Mouse (Mus musculus) forebrain, postnatal 0 days (tissue): ENCODE results near the gene Krt33a. TPM values are rescaled to one million over a fixed set of nuclear protein-coding genes. Genes with fewer than 3 reads are reported as not detected.

Source experiments
- ATAC-seq: fragments of 200-750 bp; cut with Nextera tagmentation; 2 replicates; pipeline ENCODE4 v1.8.0; 2017; ENCODE audit warnings: mild to moderate bottlenecking, moderate library complexity
- DNase-seq: peaks from one replicate; pipeline ENCODE4 v3.0.0-alpha.2; 2015
- H3K27ac ChIP-seq: fragments of 300-500 bp; sonication (generic); 2 replicates; pipeline ENCODE4 v1.5.1; 2014; ENCODE audit warnings: low read depth, mild to moderate bottlenecking, antibody characterized with exemption, low read length, moderate library complexity, mixed read lengths
- H3K27me3 ChIP-seq: fragments of 300-500 bp; sonication (generic); 2 replicates; pipeline ENCODE4 v1.6.1; 2014; ENCODE audit warnings: mild to moderate bottlenecking, low read length, mixed read lengths; ENCODE audit not compliant: insufficient read depth
- H3K36me3 ChIP-seq: fragments of 300-500 bp; sonication (generic); 2 replicates; pipeline ENCODE4 v1.6.1; 2014; ENCODE audit warnings: mild to moderate bottlenecking, moderate library complexity; ENCODE audit not compliant: insufficient read depth
- H3K4me1 ChIP-seq: fragments of 300-500 bp; sonication (generic); 2 replicates; pipeline ENCODE4 v1.6.1; 2014; ENCODE audit warnings: antibody characterized with exemption; ENCODE audit not compliant: insufficient read depth
- H3K4me2 ChIP-seq: fragments of 300-500 bp; sonication (generic); 2 replicates; pipeline ENCODE4 v1.6.1; 2014; ENCODE audit warnings: low read depth, mild to moderate bottlenecking, moderate library complexity
- H3K4me3 ChIP-seq: fragments of 300-500 bp; sonication (generic); 2 replicates; pipeline ENCODE4 v1.5.1; 2014; ENCODE audit warnings: low read depth, low read length, mixed read lengths
- H3K9ac ChIP-seq: fragments of 300-500 bp; sonication (generic); 2 replicates; pipeline ENCODE4 v1.6.1; 2014; ENCODE audit warnings: mild to moderate bottlenecking
- H3K9me3 ChIP-seq: fragments of 300-500 bp; sonication (generic); 2 replicates; pipeline ENCODE4 v1.6.1; 2016; ENCODE audit warnings: low read length
- CTCF ChIP-seq: sonication (generic); IDR thresholded peaks from 2 replicates; pipeline ENCODE4 v1.5.1; 2016; ENCODE audit warnings: antibody characterized with exemption, control low read depth, low read depth
- WGBS: fragments of 180-500 bp; shearing (Covaris S2); extraction: QIAGEN DNeasy Blood & Tissue Kit; methylation state at CpG from one replicate; pipeline ENCODE4 v1.1.7; 2014; 5-methylcytosine and 5-hydroxymethylcytosine counted together
- polyA plus RNA-seq: library from polyadenylated mRNA; unstranded; fragments of >200 nt; fragmentation: Nextera tagmentation; extraction: Ambion mirVana; gene quantifications from 2 replicates; pipeline ENCODE4 v1.2.1, GENCODE M21; 2015
- total RNA-seq: library from RNA; depleted of rRNA; stranded (reverse); fragments of >200 nt; gene quantifications from 2 replicates; pipeline ENCODE4 v1.2.3, GENCODE M21; 2014

Gene Krt33a
- total and polyA plus RNA-seq, 2 experiments from 2014 or later, result not detected

DNA sequence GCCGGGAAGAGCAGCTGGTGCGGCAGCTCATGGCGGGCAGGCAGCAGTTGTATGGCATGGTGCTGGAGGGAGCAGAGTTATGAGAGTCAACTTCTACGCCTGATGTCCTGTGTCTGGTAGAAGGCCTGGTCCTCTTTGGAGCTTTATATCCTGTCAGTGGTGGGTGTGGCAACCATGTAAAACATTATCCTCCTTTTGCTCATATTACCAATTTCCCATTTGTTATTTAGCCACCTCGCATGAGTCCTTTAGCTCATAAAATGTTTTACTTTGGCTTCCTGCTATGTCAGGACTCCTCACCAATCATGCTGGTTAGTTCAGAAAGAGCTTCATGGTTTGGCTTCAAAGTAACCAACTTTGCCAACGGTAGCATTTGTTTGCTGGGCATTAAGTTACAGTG, 13.8 kb upstream of the Krt33a start, which contains the start of gene Krt33b:
Gene Krt33b (minus strand): TSS at position 101 of the 400 bp plus-strand sequence.
- Histone ChIP-seq H3K27me3 (no peaks in the 10 kb centered on the region), H3K4me2 (no peak within 1 kb of the TSS), H3K27ac (no peak within 1 kb of the TSS), H3K4me3 (no peak within 1 kb of the TSS), H3K36me3 (no peaks in the 10 kb centered on the region), H3K9ac (no peak within 1 kb of the TSS), H3K9me3 (no peaks in the 10 kb centered on the region), H3K4me1 (no peaks in the 10 kb centered on the region)
- DNase-seq (no peak), ATAC-seq (no peak)
- no peak for TF ChIP-seq CTCF
- 93% methylated on average over 6 of the region's 6 CpGs for WGBS

DNA sequence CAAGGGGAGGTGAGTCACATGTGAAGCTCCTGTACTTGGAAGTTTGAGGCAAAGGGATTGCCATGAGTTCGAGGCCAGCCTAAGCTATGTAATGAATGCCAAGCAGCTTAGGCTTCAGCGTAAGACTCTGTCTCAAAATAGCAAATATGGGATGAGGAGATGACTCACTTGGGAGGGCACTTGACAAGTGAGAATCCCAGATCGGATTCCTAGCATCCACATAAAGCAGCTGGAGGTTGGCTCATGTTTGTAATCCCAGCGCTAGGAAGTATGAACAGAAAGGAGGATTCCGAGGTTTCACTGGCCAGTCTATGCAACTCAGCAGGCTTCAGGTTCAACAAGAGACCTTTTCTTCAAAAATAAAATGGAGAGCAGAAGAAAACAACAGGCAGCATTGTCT, 5.4 kb upstream of the Krt33a start:
- no peak for TF ChIP-seq CTCF
- Histone ChIP-seq H3K9ac (no peak overlapping the region), H3K4me1 (no peaks in the 10 kb centered on the region), H3K4me2 (no peak overlapping the region), H3K27me3 (no peaks in the 10 kb centered on the region), H3K36me3 (no peaks in the 10 kb centered on the region), H3K4me3 (no peak overlapping the region), H3K9me3 (no peaks in the 10 kb centered on the region), H3K27ac (no peak overlapping the region)
- 83% methylated on average over 5 of the region's 5 CpGs for WGBS
- no peak for ATAC-seq
- DNase-seq, result no peak

DNA sequence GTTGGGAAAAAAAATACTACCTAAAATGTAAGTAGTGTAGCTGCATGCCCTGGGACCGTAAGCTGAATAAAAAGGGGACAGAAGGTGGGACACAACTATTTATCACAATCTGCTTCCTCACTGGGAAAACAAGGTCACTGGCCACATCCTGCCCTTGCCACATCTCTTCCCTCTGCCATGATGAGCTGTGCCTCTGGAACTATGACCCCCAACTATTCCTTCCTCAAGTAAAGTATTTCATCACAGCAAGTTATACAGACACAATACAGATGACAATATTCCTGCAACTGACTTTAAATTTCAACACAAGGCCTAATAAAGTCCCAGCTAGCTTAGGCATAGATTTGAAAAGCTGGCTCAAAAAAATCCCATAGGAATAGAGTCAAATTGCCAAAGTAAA, 3.5 kb upstream of the Krt33a start:
- Histone ChIP-seq H3K9me3 (no peaks in the 10 kb centered on the region), H3K4me3 (no peak overlapping the region), H3K4me2 (no peak overlapping the region), H3K27me3 (no peaks in the 10 kb centered on the region), H3K4me1 (no peaks in the 10 kb centered on the region), H3K36me3 (no peaks in the 10 kb centered on the region), H3K27ac (no peak overlapping the region), H3K9ac (no peak overlapping the region)
- 93% methylated on average over 1 of the region's 1 CpGs for WGBS
- no peak for ATAC-seq
- no peak for TF ChIP-seq CTCF
- DNase-seq, result no peak

DNA sequence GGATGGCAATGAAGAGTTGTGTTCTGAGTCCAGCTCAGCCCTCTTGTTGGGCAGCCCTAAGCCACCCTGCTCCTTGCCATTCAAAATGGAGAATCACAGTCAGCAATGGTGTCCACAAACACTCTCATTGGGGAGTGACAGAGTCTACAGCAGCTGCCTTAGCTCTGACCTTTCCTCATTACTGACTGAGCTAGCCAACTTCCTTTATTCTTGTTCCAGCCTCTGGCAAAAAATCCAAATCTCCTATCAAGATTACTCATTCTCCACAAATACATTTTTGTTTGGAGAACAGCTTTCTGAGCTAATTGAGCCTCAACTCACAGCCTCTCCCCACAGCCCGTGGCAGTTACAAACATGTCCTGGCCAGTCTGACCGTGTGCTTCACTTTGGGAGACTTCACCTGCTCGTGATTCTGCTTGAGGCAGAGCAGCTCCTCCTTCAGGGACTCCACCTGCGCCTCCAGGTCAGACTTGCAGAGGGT, 2.3 kb downstream of the Krt33a start:
- no peak overlapping the region for H3K4me3 ChIP-seq
- no peaks in the 10 kb centered on the region for H3K4me1 ChIP-seq
- H3K9me3 ChIP-seq, result no peaks in the 10 kb centered on the region
- no peak overlapping the region for H3K27ac ChIP-seq
- H3K27me3 ChIP-seq, result no peaks in the 10 kb centered on the region
- H3K9ac ChIP-seq, result no peak overlapping the region
- H3K4me2 ChIP-seq, result no peak overlapping the region
- no peak for TF ChIP-seq CTCF
- 75% methylated on average over 4 of the region's 4 CpGs for WGBS
- ATAC-seq (no peak), DNase-seq (no peak)
- no peaks in the 10 kb centered on the region for H3K36me3 ChIP-seq

DNA sequence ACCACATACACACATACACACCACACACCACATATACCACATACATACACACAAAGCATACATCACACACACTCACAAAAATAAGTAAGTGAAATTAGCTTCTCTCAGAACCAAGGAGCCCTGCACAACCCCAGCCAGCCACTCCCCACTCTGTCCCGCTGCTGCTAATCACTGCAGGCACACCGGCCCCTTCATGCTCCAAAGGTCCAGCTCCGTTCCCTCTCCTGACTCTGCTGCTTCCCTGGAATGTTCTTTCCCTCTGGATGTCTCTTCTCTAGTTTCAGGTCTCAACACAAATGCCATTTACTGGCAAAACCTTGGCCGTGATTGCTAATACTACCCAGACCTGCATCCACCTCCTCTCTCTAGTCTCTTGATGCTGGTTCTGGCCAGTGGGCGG, 5.3 kb downstream of the Krt33a start:
- H3K4me3 ChIP-seq, result no peak overlapping the region
- H3K9me3 ChIP-seq, result no peaks in the 10 kb centered on the region
- DNase-seq (no peak), ATAC-seq (no peak)
- no peak overlapping the region for H3K4me2 ChIP-seq
- 88% methylated on average over 5 of the region's 5 CpGs for WGBS
- H3K27me3 ChIP-seq, result no peaks in the 10 kb centered on the region
- H3K36me3 ChIP-seq, result no peaks in the 10 kb centered on the region
- H3K27ac ChIP-seq, result no peak overlapping the region
- H3K9ac ChIP-seq, result no peak overlapping the region
- no peaks in the 10 kb centered on the region for H3K4me1 ChIP-seq
- no peak for TF ChIP-seq CTCF

DNA sequence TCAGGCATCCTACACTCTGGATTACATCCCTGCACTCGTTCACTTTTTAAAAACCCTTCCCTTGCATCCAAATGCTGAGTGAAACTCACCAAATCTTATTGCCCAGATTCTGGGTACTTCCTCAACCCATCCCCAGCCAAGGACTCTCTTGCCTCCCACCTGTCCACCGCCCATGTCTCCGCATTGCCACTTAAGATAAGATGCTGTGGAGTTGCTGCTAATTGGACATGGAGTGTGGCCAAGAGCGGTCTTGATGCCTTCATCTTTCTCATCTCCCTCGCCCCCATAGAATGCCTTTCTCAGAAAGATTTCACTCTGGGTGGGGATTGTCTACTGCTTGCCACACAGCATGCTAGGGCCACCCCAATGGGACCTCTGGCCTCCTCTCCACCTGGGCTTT, 7.7 kb downstream of the Krt33a start:
- H3K4me1 ChIP-seq, result no peaks in the 10 kb centered on the region
- H3K36me3 ChIP-seq, result no peaks in the 10 kb centered on the region
- H3K27ac ChIP-seq, result no peak overlapping the region
- H3K4me2 ChIP-seq, result no peak overlapping the region
- H3K27me3 ChIP-seq, result no peaks in the 10 kb centered on the region
- no peaks in the 10 kb centered on the region for H3K9me3 ChIP-seq
- TF ChIP-seq CTCF, result no peak
- ATAC-seq, result no peak
- 86% methylated on average over 5 of the region's 5 CpGs for WGBS
- no peak overlapping the region for H3K9ac ChIP-seq
- H3K4me3 ChIP-seq, result no peak overlapping the region
- no peak for DNase-seq

DNA sequence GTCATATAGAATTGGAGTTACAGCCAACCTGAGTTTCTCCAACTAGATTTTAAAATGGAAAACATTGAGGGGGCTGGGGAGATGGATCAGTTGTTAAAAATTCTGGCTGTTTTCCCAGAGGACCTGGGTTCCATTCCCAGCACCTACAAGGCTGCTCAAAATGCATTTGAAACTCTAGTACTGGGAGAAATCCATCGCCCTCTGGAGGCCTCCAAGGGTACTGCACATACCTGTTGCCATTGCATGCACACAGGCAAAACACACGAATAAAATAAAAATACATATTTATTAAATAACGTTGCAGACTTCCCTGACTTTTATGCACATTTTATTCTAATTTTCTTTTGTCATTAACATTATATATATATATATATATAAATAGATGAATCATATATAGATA, 9.4 kb downstream of the Krt33a start:
- Histone ChIP-seq H3K27ac (no peak overlapping the region), H3K4me1 (no peaks in the 10 kb centered on the region), H3K4me2 (no peak overlapping the region), H3K27me3 (no peaks in the 10 kb centered on the region), H3K9ac (no peak overlapping the region), H3K36me3 (no peaks in the 10 kb centered on the region), H3K4me3 (no peak overlapping the region), H3K9me3 (no peaks in the 10 kb centered on the region)
- DNase-seq (no peak), ATAC-seq (no peak)
- WGBS, result 60% methylated on average over 3 of the region's 3 CpGs
- TF ChIP-seq CTCF, result peak; percentile 36

DNA sequence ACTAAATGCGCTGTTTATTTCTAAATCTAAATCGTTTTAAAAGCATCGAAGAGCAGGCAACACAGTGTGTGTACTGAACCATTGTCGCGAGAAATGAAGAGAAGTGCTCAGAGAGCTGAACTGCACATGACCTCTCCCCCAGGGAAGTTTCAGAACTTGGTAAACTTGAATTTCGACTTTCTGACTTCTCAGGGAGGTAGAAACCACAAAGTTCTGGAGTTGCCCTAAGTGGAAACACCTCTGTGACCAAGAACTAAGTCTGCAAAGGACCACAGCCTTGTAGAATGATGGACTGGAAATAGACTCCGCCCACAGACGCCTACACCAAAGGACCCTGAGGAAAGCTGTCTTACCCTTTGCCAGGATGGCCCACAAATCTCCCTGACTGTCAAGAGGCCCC, 10.1 kb downstream of the Krt33a start:
- Histone ChIP-seq H3K9ac (no peak overlapping the region), H3K4me1 (no peaks in the 10 kb centered on the region), H3K9me3 (no peaks in the 10 kb centered on the region), H3K27ac (no peak overlapping the region), H3K36me3 (no peaks in the 10 kb centered on the region), H3K27me3 (no peaks in the 10 kb centered on the region), H3K4me3 (no peak overlapping the region), H3K4me2 (no peak overlapping the region)
- no peak for TF ChIP-seq CTCF
- DNase-seq, result no peak
- ATAC-seq, result no peak
- WGBS, result 89% methylated on average over 8 of the region's 8 CpGs
